Mouse (Mus musculus): ENCODE measurements around the gene Sbk1.

- TF ChIP-seq CTCF (IDR thresholded peaks at IDR 0.05; ENCODE audit: borderline replicate concordance, insufficient read depth, low read depth, low read length) (no peak), POLR2A (IDR thresholded peaks at IDR 0.05; ENCODE audit: borderline replicate concordance, insufficient read depth, low read length) (no peak)
Measured at GRCm38 (mm10) chr7:126285293-126286211, 13.1 kb downstream of the Sbk1 start.

Data from cerebellum, adult 2 months (tissue).